Mouse (Mus musculus) myocyte (in vitro differentiated cells): ENCODE measurements at regions not wholly inside any gene's neighbourhood (a gene's known extent, or its start where the extent isn't known, plus 50 kb on each side); places are given as distances from the start of the nearest gene placed in this dataset.

Experiments used
- CEBPB ChIP-seq: IDR thresholded peaks from 2 replicates; pipeline ENCODE4 v1.6.1; 2011; ENCODE audit warnings: mild to moderate bottlenecking, moderate library complexity; ENCODE audit not compliant: poor library complexity, insufficient read depth, severe bottlenecking
- E2F4 ChIP-seq: IDR thresholded peaks from one replicate; pipeline ENCODE4 v1.6.1; 2011; ENCODE audit warnings: mild to moderate bottlenecking, control low read depth, moderate library complexity; ENCODE audit not compliant: insufficient read depth
- MYOG ChIP-seq, 3 experiments: IDR thresholded peaks; one replicate each; pipeline ENCODE4 v1.6.1; 2011; ENCODE audit warnings: control low read depth in 2 of 3, low read depth in 2 of 3, mild to moderate bottlenecking in 2 of 3; ENCODE audit not compliant: insufficient read length in 2 of 3, control insufficient read depth in 1 of 3, insufficient read depth in 1 of 3
- POLR2A ChIP-seq: IDR thresholded peaks from one replicate; pipeline ENCODE4 v1.6.1; 2011; ENCODE audit warnings: low read depth, mild to moderate bottlenecking, control low read depth, moderate library complexity; ENCODE audit not compliant: insufficient read length
- USF1 ChIP-seq: IDR thresholded peaks from one replicate; pipeline ENCODE4 v1.6.1; 2011; ENCODE audit warnings: low read depth, mild to moderate bottlenecking, control low read depth, moderate library complexity

- no peak for TF ChIP-seq POLR2A
- no peak for TF ChIP-seq CEBPB
- TF ChIP-seq USF1: no peak
- TF ChIP-seq E2F4: no peak
- TF ChIP-seq MYOG (IDR thresholded peaks at IDR 0.05; ENCODE audit: control insufficient read depth in 1 of 3, insufficient read depth in 1 of 3, insufficient read length in 2 of 3, low read depth in 2 of 3): no peak
Measured at GRCm38 (mm10) chr15:96877931-96878330, 177.8 kb downstream of the Slc38a4 start.
